Mouse (Mus musculus) forelimb bud, embryonic 11.5 days (tissue): ENCODE measurements around the gene Ttll11.

ENCODE experiments used
- DNase-seq: peaks from one replicate; pipeline ENCODE4 v3.0.0-alpha.2; 2012; ENCODE audit warnings: low read depth, low spot score

Ttll11 gene

GRCm38 (mm10) chr2:35768538-35769238 lies 211.0 kb downstream of the Ttll11 start:
- DNase-seq, result no peak

GRCm38 (mm10) chr2:35767834-35768537 lies 211.7 kb downstream of the Ttll11 start:
- DNase-seq, result peak; percentile 18

- no peak for DNase-seq
Observed at GRCm38 (mm10) chr2:35764328-35764727, 215.4 kb downstream of the Ttll11 start.

GRCm38 (mm10) chr2:35763818-35764217 lies 215.9 kb downstream of the Ttll11 start:
- no peak for DNase-seq

- DNase-seq, result no peak
Observed at GRCm38 (mm10) chr2:35761458-35761857, 218.3 kb downstream of the Ttll11 start.

GRCm38 (mm10) chr2:35760867-35761266 lies 218.8 kb downstream of the Ttll11 start:
- no peak for DNase-seq

GRCm38 (mm10) chr2:35760352-35760751 lies 219.4 kb downstream of the Ttll11 start:
- no peak for DNase-seq

GRCm38 (mm10) chr2:35756467-35756866 lies 223.2 kb downstream of the Ttll11 start:
- DNase-seq, result no peak

GRCm38 (mm10) chr2:35751781-35752505 lies 227.8 kb downstream of the Ttll11 start:
- no peak for DNase-seq

- no peak for DNase-seq
Observed at GRCm38 (mm10) chr2:35750533-35751141, 229.1 kb downstream of the Ttll11 start.

- DNase-seq, result no peak
Observed at GRCm38 (mm10) chr2:35747371-35748035, 232.2 kb downstream of the Ttll11 start.

GRCm38 (mm10) chr2:35746638-35747037 lies 233.1 kb downstream of the Ttll11 start:
- no peak for DNase-seq

- DNase-seq, result no peak
Observed at GRCm38 (mm10) chr2:35745876-35746275, 233.8 kb downstream of the Ttll11 start.

GRCm38 (mm10) chr2:35739669-35740254 lies 240.0 kb downstream of the Ttll11 start:
- DNase-seq, result peak; percentile 57

- no peak for DNase-seq
Observed at GRCm38 (mm10) chr2:35737467-35738027, 242.2 kb downstream of the Ttll11 start.

GRCm38 (mm10) chr2:35736061-35736460 lies 243.7 kb downstream of the Ttll11 start:
- no peak for DNase-seq

GRCm38 (mm10) chr2:35735001-35735400 lies 244.7 kb downstream of the Ttll11 start:
- DNase-seq, result no peak

GRCm38 (mm10) chr2:35731671-35732449 lies 247.9 kb downstream of the Ttll11 start:
- no peak for DNase-seq

GRCm38 (mm10) chr2:35729077-35730065 lies 250.3 kb downstream of the Ttll11 start:
- no peak for DNase-seq
